8 mouse cellular contexts compared by ENCODE assay signal in genomic region chr17:83707372-83707771, GRCm38 (mm10). TPM values are rescaled to one million over a fixed set of nuclear protein-coding genes. Genes with fewer than 3 reads are reported as not detected.
A peak's percentile ranks its signal among the peaks of the same experiment; 100 is the strongest.
DNase-seq lines count a peak whose midpoint lies in the region; ATAC-seq lines count a peak whose summit lies in the region.

No protein-coding gene starts in this region.

- H3K36me3 ChIP-seq in megakaryocyte, embryonic 14.5 days (replicated peaks; ENCODE audit: low read length) = peaks cover 57% of the 10 kb centered on the region
- peaks cover 32% of the 10 kb centered on the region for H3K36me3 ChIP-seq in embryonic facial prominence, embryonic 13.5 days
- H3K36me3 ChIP-seq in limb, embryonic 12.5 days = peaks cover 34% of the 10 kb centered on the region
- H3K36me3 ChIP-seq in splenic B cell, adult 2 months (ENCODE audit: control insufficient read depth, insufficient read depth, low read length, poor library complexity, severe bottlenecking) = no peaks in the 10 kb centered on the region

- H3K27ac ChIP-seq in embryonic facial prominence, embryonic 13.5 days = no peak overlapping the region
- peak overlapping the region; percentile 97 for H3K27ac ChIP-seq in limb, embryonic 12.5 days

- DNase-seq in splenic B cell, adult 2 months (ENCODE audit: low read depth, low spot score) = peak; percentile 16
- DNase-seq in testis, postnatal 14 days (ENCODE audit: low spot score) = no peak
- DNase-seq in layer of hippocampus, adult 8-10 months (ENCODE audit: low spot score in 2 of 2) = no peak
- no peak for DNase-seq in cerebellum, postnatal 36 days

- 0 out of 2 replicates have a peak overlapping the region, but pooled peaks have one; percentile 93 for H3K9ac ChIP-seq in embryonic facial prominence, embryonic 13.5 days
- H3K9ac ChIP-seq in limb, embryonic 12.5 days (replicated peaks) = no peak overlapping the region

- H3K9me3 ChIP-seq in megakaryocyte, embryonic 14.5 days = no peaks in the 10 kb centered on the region
- H3K9me3 ChIP-seq in embryonic facial prominence, embryonic 13.5 days = no peaks in the 10 kb centered on the region
- no peaks in the 10 kb centered on the region for H3K9me3 ChIP-seq in limb, embryonic 12.5 days

- ATAC-seq in megakaryocyte, adult 5-6 weeks (ENCODE audit: poor library complexity, severe bottlenecking) = no peak
- no peak for ATAC-seq in embryonic facial prominence, embryonic 13.5 days (ENCODE audit: insufficient number of reproducible peaks, insufficient read depth, low FRiP score, low TSS enrichment, low read depth)
- ATAC-seq in limb, embryonic 12.5 days (ENCODE audit: insufficient number of reproducible peaks, insufficient read depth, low FRiP score, low TSS enrichment, low read depth) = no peak

- H3K4me1 ChIP-seq in megakaryocyte, embryonic 14.5 days = peaks cover 76% of the 10 kb centered on the region
- peaks cover 15% of the 10 kb centered on the region for H3K4me1 ChIP-seq in embryonic facial prominence, embryonic 13.5 days
- H3K4me1 ChIP-seq in limb, embryonic 12.5 days (replicated peaks) = peaks cover 21% of the 10 kb centered on the region

- peak overlapping the region; percentile 96 for H3K4me3 ChIP-seq in megakaryocyte, embryonic 14.5 days (replicated peaks)
- H3K4me3 ChIP-seq in embryonic facial prominence, embryonic 13.5 days = peak overlapping the region; percentile 83
- no peak overlapping the region for H3K4me3 ChIP-seq in limb, embryonic 12.5 days (replicated peaks)

- no peaks in the 10 kb centered on the region for H3K27me3 ChIP-seq in megakaryocyte, embryonic 14.5 days (replicated peaks)
- H3K27me3 ChIP-seq in embryonic facial prominence, embryonic 13.5 days = no peaks in the 10 kb centered on the region
- H3K27me3 ChIP-seq in limb, embryonic 12.5 days = no peaks in the 10 kb centered on the region
- H3K27me3 ChIP-seq in splenic B cell, adult 2 months (ENCODE audit: control insufficient read depth, insufficient read depth, low read length, poor library complexity, severe bottlenecking) = no peaks in the 10 kb centered on the region

- peak overlapping the region; percentile 87 for H3K4me2 ChIP-seq in embryonic facial prominence, embryonic 13.5 days
- peak overlapping the region; percentile 82 for H3K4me2 ChIP-seq in limb, embryonic 12.5 days

- 86% methylated on average over 4 of the region's 4 CpGs for WGBS in embryonic facial prominence, embryonic 13.5 days
- 88% methylated on average over 4 of the region's 4 CpGs for WGBS in limb, embryonic 12.5 days

RNA-seq across cellular contexts. Expression of gene Mta3, which starts 1.4 kb away (rescaled TPM):
- 183 and 216 TPM in 2 replicates for polyA plus RNA-seq in megakaryocyte, embryonic 14.5 days (2012; ENCODE audit: insufficient read depth, low replicate concordance)
- 79.2 and 84.9 TPM in 2 replicates for total RNA-seq in megakaryocyte, adult 5-6 weeks (2015)
- total RNA-seq in megakaryocyte, adult 5-6 weeks (2017) = 65.7 and 74.1 TPM in 2 replicates
- 43.8 and 50.8 TPM in 2 replicates for polyA plus RNA-seq in embryonic facial prominence, embryonic 13.5 days (2015; fragmentation: Nextera tagmentation; extraction: Ambion mirVana)
- polyA plus RNA-seq in limb, embryonic 12.5 days (2016; fragmentation: Nextera tagmentation; extraction: Ambion mirVana) = 46.2 and 49.8 TPM in 2 replicates
- 100 to 1,000 TPM in 2 of 4 experiments, 10 to 100 TPM in 2; 94.3 to 108 (median 101) TPM for total RNA-seq in layer of hippocampus, adult 8-10 months (2022)
